Comparison of ENCODE assay signal across 14 mouse cellular contexts in genomic region chr9:67208420-67208819, GRCm38 (mm10).
DNase-seq lines count a peak whose midpoint lies in the region; ATAC-seq and TF ChIP-seq lines count a peak whose summit lies in the region.
"Had no signal": no experiment of that assay in that cellular context is flagged by ENCODE, and none has a peak within 500 bp of the region (broad histone marks: within the 10 kb centered on the region; RNA-seq: fewer than 3 reads in every experiment).

No protein-coding gene starts in this region.

- no peak overlapping the region for H3K4me3 ChIP-seq in hindbrain, embryonic 10.5 days
- H3K4me3 ChIP-seq in hindbrain, embryonic 11.5 days (ENCODE audit: low read depth, low read length): no peak overlapping the region
- no peak overlapping the region for H3K4me3 ChIP-seq in ES-E14 (ENCODE audit: insufficient read depth in 1 of 2, low read depth in 1 of 2, low read length in 2 of 2, poor library complexity in 1 of 2, severe bottlenecking in 1 of 2)
- no peak overlapping the region for H3K4me3 ChIP-seq in embryonic facial prominence, embryonic 10.5 days
- H3K4me3 ChIP-seq in limb, embryonic 11.5 days (ENCODE audit: low read depth, low read length): no peak overlapping the region
- no peak overlapping the region for H3K4me3 ChIP-seq in liver, postnatal 0 days (ENCODE audit: low read depth, low read length)
- H3K4me3 ChIP-seq: midbrain, embryonic 12.5 days; neural tube, embryonic 15.5 days had no signal

- DNase-seq in hindbrain, embryonic 10.5 days (ENCODE audit: low spot score): peak; percentile 19
- no peak for DNase-seq in hindbrain, embryonic 11.5 days (ENCODE audit: low spot score)
- peak; percentile 77 for DNase-seq in ES-E14 (ENCODE audit: low read depth, low spot score)
- peak; percentile 62 for DNase-seq in embryonic facial prominence, embryonic 10.5 days (ENCODE audit: low spot score)
- peak; percentile 35 for DNase-seq in limb, embryonic 11.5 days (ENCODE audit: low spot score)
- DNase-seq in spleen, adult 18-20 months: no peak
- no peak for DNase-seq in liver, postnatal 0 days
- no peak for DNase-seq in gastrocnemius, postnatal 25 days
- DNase-seq: cerebellum, adult 8-10 months; left cerebral cortex, postnatal 4 days; thymus, postnatal 14 days had no signal

- H3K9ac ChIP-seq in hindbrain, embryonic 11.5 days (ENCODE audit: low read depth, low read length): no peak overlapping the region
- peak overlapping the region; percentile 60; the same call in 1 of the 2 replicates for H3K9ac ChIP-seq in ES-E14 (ENCODE audit: insufficient read depth, low read depth, low read length, poor library complexity, severe bottlenecking)
- no peak overlapping the region for H3K9ac ChIP-seq in limb, embryonic 11.5 days (ENCODE audit: low read length)
- no peak overlapping the region for H3K9ac ChIP-seq in liver, postnatal 0 days (replicated peaks)
- H3K9ac ChIP-seq: midbrain, embryonic 12.5 days; neural tube, embryonic 15.5 days had no signal

- H3K9me3 ChIP-seq in hindbrain, embryonic 10.5 days: no peaks in the 10 kb centered on the region
- H3K9me3 ChIP-seq in hindbrain, embryonic 11.5 days (ENCODE audit: control insufficient read depth, low read length): no peaks in the 10 kb centered on the region
- no peaks in the 10 kb centered on the region for H3K9me3 ChIP-seq in ES-E14 (ENCODE audit: control insufficient read depth, insufficient read depth, low read depth, low read length)
- no peaks in the 10 kb centered on the region for H3K9me3 ChIP-seq in embryonic facial prominence, embryonic 10.5 days
- H3K9me3 ChIP-seq in limb, embryonic 11.5 days (ENCODE audit: control insufficient read depth, low read length): no peaks in the 10 kb centered on the region
- no peaks in the 10 kb centered on the region for H3K9me3 ChIP-seq in liver, postnatal 0 days (ENCODE audit: low read length)
- H3K9me3 ChIP-seq: G1E; midbrain, embryonic 12.5 days; neural tube, embryonic 15.5 days had no signal

- TF ChIP-seq CTCF in liver, postnatal 0 days (IDR thresholded peaks at IDR 0.05; ENCODE audit: low read depth): no peak

- no peak for TF ChIP-seq EP300 in liver, postnatal 0 days (IDR thresholded peaks at IDR 0.05; ENCODE audit: low read depth)

- H3K27ac ChIP-seq in hindbrain, embryonic 10.5 days: no peak overlapping the region; the same call in 1 of the 2 replicates
- no peak overlapping the region for H3K27ac ChIP-seq in hindbrain, embryonic 11.5 days (ENCODE audit: low read depth, low read length)
- H3K27ac ChIP-seq in ES-E14 (ENCODE audit: insufficient read depth, low read depth, low read length, poor library complexity, severe bottlenecking): peak overlapping the region; percentile 98
- H3K27ac ChIP-seq in embryonic facial prominence, embryonic 10.5 days (replicated peaks): peak overlapping the region; percentile 49
- H3K27ac ChIP-seq in limb, embryonic 11.5 days (replicated peaks; ENCODE audit: low read depth, low read length): no peak overlapping the region
- H3K27ac ChIP-seq in liver, postnatal 0 days (ENCODE audit: low read depth): no peak overlapping the region
- H3K27ac ChIP-seq: midbrain, embryonic 12.5 days; neural tube, embryonic 15.5 days had no signal

- WGBS in hindbrain, embryonic 10.5 days: 21% methylated on average over 3 of the region's 3 CpGs
- WGBS in hindbrain, embryonic 11.5 days: 20% methylated on average over 3 of the region's 3 CpGs
- 15% methylated on average over 3 of the region's 3 CpGs for WGBS in embryonic facial prominence, embryonic 10.5 days
- WGBS in limb, embryonic 11.5 days: 24% methylated on average over 3 of the region's 3 CpGs
- WGBS in liver, postnatal 0 days (ENCODE audit: insufficient replicate concordance): 26% methylated on average over 3 of the region's 3 CpGs

- no peaks in the 10 kb centered on the region for H3K27me3 ChIP-seq in hindbrain, embryonic 10.5 days (ENCODE audit: insufficient read depth, poor library complexity, severe bottlenecking)
- no peaks in the 10 kb centered on the region for H3K27me3 ChIP-seq in hindbrain, embryonic 11.5 days (ENCODE audit: control insufficient read depth, insufficient read depth, low read length)
- no peaks in the 10 kb centered on the region for H3K27me3 ChIP-seq in embryonic facial prominence, embryonic 10.5 days (replicated peaks; ENCODE audit: low read depth, poor library complexity, severe bottlenecking)
- no peaks in the 10 kb centered on the region for H3K27me3 ChIP-seq in limb, embryonic 11.5 days (ENCODE audit: control insufficient read depth, insufficient read depth, low read length)
- H3K27me3 ChIP-seq in liver, postnatal 0 days (ENCODE audit: insufficient read depth, low read length): no peaks in the 10 kb centered on the region
- H3K27me3 ChIP-seq: midbrain, embryonic 12.5 days; neural tube, embryonic 15.5 days had no signal

- H3K4me1 ChIP-seq in hindbrain, embryonic 10.5 days (replicated peaks): peaks cover 15% of the 10 kb centered on the region
- no peaks in the 10 kb centered on the region for H3K4me1 ChIP-seq in hindbrain, embryonic 11.5 days (replicated peaks; ENCODE audit: control insufficient read depth, insufficient read depth, low read length)
- H3K4me1 ChIP-seq in ES-E14 (ENCODE audit: control insufficient read depth in 2 of 2, insufficient read depth in 2 of 2, low read length in 2 of 2, poor library complexity in 1 of 2): peaks cover 19 to 39% of the 10 kb centered on the region in 2 experiments
- peaks cover 30% of the 10 kb centered on the region for H3K4me1 ChIP-seq in embryonic facial prominence, embryonic 10.5 days
- peaks cover 6% of the 10 kb centered on the region; the same call in 1 of the 2 replicates for H3K4me1 ChIP-seq in limb, embryonic 11.5 days (ENCODE audit: control insufficient read depth, insufficient read depth, low read length)
- H3K4me1 ChIP-seq in liver, postnatal 0 days (ENCODE audit: insufficient read depth): no peaks in the 10 kb centered on the region
- H3K4me1 ChIP-seq: midbrain, embryonic 12.5 days; neural tube, embryonic 15.5 days had no signal

- in situ Hi-C loops in ES-E14 (cut with MboI; ENCODE audit: low sequenced_read_pairs in 2 of 2, unreplicated experiment in 2 of 2): no loop called here

- H3K4me2 ChIP-seq in hindbrain, embryonic 11.5 days (replicated peaks; ENCODE audit: low read depth, low read length): no peak overlapping the region
- 0 out of 2 replicates have a peak overlapping the region, but pooled peaks have one; percentile 3 for H3K4me2 ChIP-seq in limb, embryonic 11.5 days (ENCODE audit: low read depth, severe bottlenecking)
- H3K4me2 ChIP-seq in liver, postnatal 0 days (ENCODE audit: low read depth, low read length): no peak overlapping the region
- H3K4me2 ChIP-seq: midbrain, embryonic 12.5 days; neural tube, embryonic 15.5 days had no signal

- H3K36me3 ChIP-seq in hindbrain, embryonic 10.5 days: no peaks in the 10 kb centered on the region
- no peaks in the 10 kb centered on the region for H3K36me3 ChIP-seq in hindbrain, embryonic 11.5 days (ENCODE audit: control insufficient read depth, insufficient read depth, low read length)
- no peaks in the 10 kb centered on the region for H3K36me3 ChIP-seq in ES-E14 (ENCODE audit: control insufficient read depth, insufficient read depth, low read length, poor library complexity, severe bottlenecking)
- no peaks in the 10 kb centered on the region for H3K36me3 ChIP-seq in embryonic facial prominence, embryonic 10.5 days (replicated peaks)
- no peaks in the 10 kb centered on the region for H3K36me3 ChIP-seq in limb, embryonic 11.5 days (ENCODE audit: control insufficient read depth, insufficient read depth, low read length)
- H3K36me3 ChIP-seq in liver, postnatal 0 days (replicated peaks; ENCODE audit: insufficient read depth, low read length): no peaks in the 10 kb centered on the region
- H3K36me3 ChIP-seq: G1E; midbrain, embryonic 12.5 days; neural tube, embryonic 15.5 days had no signal

- ATAC-seq in hindbrain, embryonic 11.5 days (ENCODE audit: low FRiP score): no peak
- no peak; the same call in 1 of the 2 replicates for ATAC-seq in limb, embryonic 11.5 days (ENCODE audit: insufficient number of reproducible peaks, low FRiP score, low TSS enrichment, low read depth)
- no peak for ATAC-seq in liver, postnatal 0 days

TF ChIP-seq in ES-E14, 5 proteins besides CTCF, POLR2A, EP300 and RAD21:
- TF ChIP-seq ZNF384 (IDR thresholded peaks at IDR 0.05; ENCODE audit: low read depth, low read length) (no peak), MAFK (IDR thresholded peaks at IDR 0.05; ENCODE audit: insufficient read depth, low read depth, low read length) (0 out of 2 replicates have a peak, but pooled peaks have one; percentile 56), HCFC1 (IDR thresholded peaks at IDR 0.05; ENCODE audit: borderline replicate concordance, insufficient read depth, low read length) (no peak), CHD2 (IDR thresholded peaks at IDR 0.05; ENCODE audit: low read depth, low read length) (no peak)

Comparison
In these comparisons a context has a peak if more than half of its experiments do, and no peak if none do; other contexts are left out.
1. DNase-seq: peak in hindbrain, embryonic 10.5 days (single experiment), ES-E14 (single experiment), embryonic facial prominence, embryonic 10.5 days (single experiment) and limb, embryonic 11.5 days (single experiment); none in hindbrain, embryonic 11.5 days (single experiment), spleen, adult 18-20 months (0 of 2), liver, postnatal 0 days (single experiment) and gastrocnemius, postnatal 25 days (single experiment).
2. H3K27ac ChIP-seq: peak in ES-E14 (single experiment) and embryonic facial prominence, embryonic 10.5 days (single experiment); none in hindbrain, embryonic 10.5 days (single experiment), hindbrain, embryonic 11.5 days (single experiment), limb, embryonic 11.5 days (single experiment) and liver, postnatal 0 days (single experiment).